Mouse (Mus musculus) lung, embryonic 16.5 days (tissue): ENCODE measurements at regions not wholly inside any gene's neighbourhood (a gene's known extent, or its start where the extent isn't known, plus 50 kb on each side); places are given as distances from the start of the nearest gene placed in this dataset.

Experiments
- ATAC-seq: fragments of 200-750 bp; cut with Nextera tagmentation; 2 replicates; pipeline ENCODE4 v1.8.0; 2017; ENCODE audit warnings: low read depth, mild to moderate bottlenecking, moderate library complexity
- H3K27ac ChIP-seq: fragments of 300-500 bp; sonication (generic); 2 replicates; pipeline ENCODE4 v1.5.1; 2014; ENCODE audit warnings: mild to moderate bottlenecking, control low read depth, low read length
- H3K27me3 ChIP-seq: fragments of 300-500 bp; sonication (generic); 2 replicates; pipeline ENCODE4 v1.6.1; 2014; ENCODE audit warnings: low read depth, low read length, mixed read lengths; ENCODE audit not compliant: control insufficient read depth, insufficient read depth
- H3K36me3 ChIP-seq: fragments of 300-500 bp; sonication (generic); 2 replicates; pipeline ENCODE4 v1.6.1; 2014; ENCODE audit warnings: low read length; ENCODE audit not compliant: control insufficient read depth, insufficient read depth
- H3K4me1 ChIP-seq: fragments of 300-500 bp; sonication (generic); replicated peaks from 2 replicates; pipeline ENCODE4 v1.6.1; 2014; ENCODE audit warnings: low read length, mixed read lengths; ENCODE audit not compliant: control insufficient read depth, insufficient read depth
- H3K4me2 ChIP-seq: fragments of 300-500 bp; sonication (generic); 2 replicates; pipeline ENCODE4 v1.6.1; 2014; ENCODE audit warnings: low read depth, low read length, control low read depth
- H3K4me3 ChIP-seq: fragments of 300-500 bp; sonication (generic); 2 replicates; pipeline ENCODE4 v1.5.1; 2014; ENCODE audit warnings: mild to moderate bottlenecking, low read length, control low read depth
- H3K9ac ChIP-seq: fragments of 300-500 bp; sonication (generic); 2 replicates; pipeline ENCODE4 v1.6.1; 2014; ENCODE audit warnings: low read length, control low read depth
- H3K9me3 ChIP-seq: fragments of 300-500 bp; sonication (generic); 2 replicates; pipeline ENCODE4 v1.6.1; 2016; ENCODE audit warnings: low read length; ENCODE audit not compliant: control insufficient read depth
- WGBS: fragments of 180-500 bp; shearing (Covaris S2); extraction: QIAGEN DNeasy Blood & Tissue Kit; methylation state at CpG from one replicate; pipeline ENCODE4 v1.1.7; 2014; 5-methylcytosine and 5-hydroxymethylcytosine counted together

- Histone ChIP-seq H3K4me3 (no peak overlapping the region), H3K9ac (no peak overlapping the region), H3K36me3 (no peaks in the 10 kb centered on the region), H3K27ac (no peak overlapping the region), H3K4me2 (no peak overlapping the region), H3K4me1 (no peaks in the 10 kb centered on the region), H3K9me3 (no peaks in the 10 kb centered on the region), H3K27me3 (no peaks in the 10 kb centered on the region)
- ATAC-seq = no peak
Observed at GRCm38 (mm10) chrX:98375437-98375836, 226.9 kb downstream of the Ar start.

- Histone ChIP-seq H3K4me1 (no peaks in the 10 kb centered on the region), H3K27ac (peak overlapping the region; percentile 55; the same call in 1 of the 2 replicates), H3K9me3 (no peaks in the 10 kb centered on the region), H3K9ac (no peak overlapping the region), H3K27me3 (no peaks in the 10 kb centered on the region), H3K4me2 (no peak overlapping the region), H3K36me3 (no peaks in the 10 kb centered on the region), H3K4me3 (no peak overlapping the region)
- 36% methylated on average over 7 of the region's 7 CpGs for WGBS
- ATAC-seq = peak; percentile 81; the same call in 1 of the 2 replicates
Observed at GRCm38 (mm10) chrX:98380247-98380905, 231.8 kb downstream of the Ar start.

- H3K4me1 ChIP-seq = no peaks in the 10 kb centered on the region
- 54% methylated on average over 1 of the region's 1 CpGs for WGBS
- no peak overlapping the region for H3K27ac ChIP-seq
- H3K9me3 ChIP-seq = no peaks in the 10 kb centered on the region
- H3K9ac ChIP-seq = no peak overlapping the region
- ATAC-seq = no peak
- no peaks in the 10 kb centered on the region for H3K36me3 ChIP-seq
- H3K27me3 ChIP-seq = no peaks in the 10 kb centered on the region
- H3K4me3 ChIP-seq = no peak overlapping the region
- no peak overlapping the region for H3K4me2 ChIP-seq
Observed at GRCm38 (mm10) chrX:98384017-98384416, 235.4 kb downstream of the Ar start.

DNA sequence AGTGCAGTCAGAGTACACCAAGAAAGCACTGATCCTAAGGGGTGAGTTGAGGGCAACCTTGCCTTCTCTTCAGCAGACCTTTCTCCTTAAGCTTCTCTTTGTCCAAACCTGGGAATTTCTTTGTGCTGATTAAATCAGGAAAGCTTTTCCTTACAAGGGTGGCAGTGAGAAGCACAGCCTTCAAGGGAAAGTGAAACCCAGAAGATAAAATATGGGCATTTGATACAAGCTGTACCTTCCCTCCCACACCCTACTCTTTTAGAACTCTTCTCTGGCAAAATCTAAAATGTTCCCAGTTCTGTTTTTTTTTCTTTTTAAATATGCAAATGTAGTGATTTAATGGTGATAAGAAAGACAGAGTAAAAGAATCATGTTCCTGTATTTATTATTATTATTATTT, 243.8 kb downstream of the Ar start:
- no peaks in the 10 kb centered on the region for H3K4me1 ChIP-seq
- H3K4me3 ChIP-seq = no peak overlapping the region
- ATAC-seq = no peak
- no peak overlapping the region for H3K9ac ChIP-seq
- no peak overlapping the region for H3K4me2 ChIP-seq
- no peaks in the 10 kb centered on the region for H3K9me3 ChIP-seq
- no peaks in the 10 kb centered on the region for H3K36me3 ChIP-seq
- H3K27me3 ChIP-seq = no peaks in the 10 kb centered on the region; the same call in 1 of the 2 replicates
- H3K27ac ChIP-seq = no peak overlapping the region

DNA sequence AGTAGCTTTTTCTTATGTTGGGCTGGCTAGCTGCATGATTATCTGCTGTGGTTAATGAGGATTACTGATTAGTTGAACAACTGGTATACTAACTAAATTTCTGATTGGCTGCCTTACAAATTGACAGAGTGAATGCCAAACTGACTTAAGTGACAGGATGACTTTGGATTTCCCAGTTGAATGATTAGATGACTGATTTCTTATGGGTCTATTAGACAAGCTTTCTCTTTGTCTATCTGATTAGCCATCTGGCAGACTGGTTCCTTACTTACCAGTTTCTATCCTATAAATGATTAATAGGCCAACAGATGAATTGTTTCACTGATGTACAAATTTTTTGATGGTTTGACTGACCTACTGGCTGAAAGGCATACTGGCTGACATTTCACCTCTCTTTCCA, 260.5 kb downstream of the Ar start:
- ATAC-seq = no peak
- H3K27ac ChIP-seq = no peak overlapping the region

DNA sequence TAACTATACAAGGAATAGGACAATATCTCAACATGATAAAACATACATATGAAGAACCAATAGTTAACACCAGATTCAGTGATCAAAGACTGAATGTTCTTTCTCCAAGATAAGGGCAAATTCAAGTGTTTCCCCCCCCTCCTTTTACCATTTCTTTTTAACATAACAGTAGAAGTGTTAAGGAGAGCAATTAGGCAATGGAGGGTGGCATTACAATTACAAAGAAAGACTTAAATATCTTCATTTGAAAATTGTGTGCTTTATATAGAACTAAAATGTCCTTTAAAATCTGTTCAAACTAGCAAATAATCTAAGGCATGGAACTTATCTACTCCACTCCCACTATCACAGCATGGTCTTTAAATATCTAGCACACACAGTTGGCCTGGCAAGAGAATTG, 270.9 kb downstream of the Ar start:
- no peak for ATAC-seq
- Histone ChIP-seq H3K4me3 (no peak overlapping the region), H3K9ac (no peak overlapping the region), H3K36me3 (no peaks in the 10 kb centered on the region), H3K9me3 (no peaks in the 10 kb centered on the region), H3K27me3 (no peaks in the 10 kb centered on the region), H3K27ac (no peak overlapping the region), H3K4me2 (no peak overlapping the region), H3K4me1 (no peaks in the 10 kb centered on the region)

More for the DNA sequence above, 260.5 kb downstream of the Ar start:
- no peak overlapping the region for H3K4me3 ChIP-seq
- H3K27me3 ChIP-seq = no peaks in the 10 kb centered on the region
- no peaks in the 10 kb centered on the region for H3K9me3 ChIP-seq
- H3K36me3 ChIP-seq = no peaks in the 10 kb centered on the region
- no peaks in the 10 kb centered on the region for H3K4me1 ChIP-seq
- no peak overlapping the region for H3K4me2 ChIP-seq
- H3K9ac ChIP-seq = no peak overlapping the region

GRCm38 (mm10) chrX:98452026-98452425, 303.5 kb downstream of the Ar start:
- H3K36me3 ChIP-seq = no peaks in the 10 kb centered on the region
- no peak overlapping the region for H3K4me2 ChIP-seq
- no peak for ATAC-seq
- H3K27ac ChIP-seq = no peak overlapping the region
- H3K9ac ChIP-seq = no peak overlapping the region
- no peaks in the 10 kb centered on the region for H3K4me1 ChIP-seq
- H3K27me3 ChIP-seq = no peaks in the 10 kb centered on the region
- 71% methylated on average over 2 of the region's 2 CpGs for WGBS
- H3K4me3 ChIP-seq = no peak overlapping the region
- H3K9me3 ChIP-seq = no peaks in the 10 kb centered on the region

- no peaks in the 10 kb centered on the region for H3K4me1 ChIP-seq
- H3K27me3 ChIP-seq = no peaks in the 10 kb centered on the region
- H3K9me3 ChIP-seq = no peaks in the 10 kb centered on the region
- no peak for ATAC-seq
- no peak overlapping the region for H3K9ac ChIP-seq
- H3K4me2 ChIP-seq = no peak overlapping the region
- 90% methylated on average over 4 of the region's 4 CpGs for WGBS
- no peak overlapping the region for H3K27ac ChIP-seq
- no peak overlapping the region for H3K4me3 ChIP-seq
- no peaks in the 10 kb centered on the region for H3K36me3 ChIP-seq
Observed at GRCm38 (mm10) chrX:98476473-98477254, 328.1 kb downstream of the Ar start.
